Mouse (Mus musculus): ENCODE measurements around the gene Pex16. TPM values are rescaled to one million over a fixed set of nuclear protein-coding genes. Genes with fewer than 3 reads are reported as not detected.

Gene Pex16
- polyA plus RNA-seq, 1 experiment from 2014 or later, result 20.8 TPM

GRCm38 (mm10) chr2:92347191-92347590, 27.3 kb upstream of the Pex16 start:
- WGBS, result 92% methylated on average over 2 of the region's 2 CpGs
- H3K4me1 ChIP-seq (replicated peaks; ENCODE audit: control insufficient read depth, insufficient read depth, low read length), result no peaks in the 10 kb centered on the region
- no peak overlapping the region for H3K27ac ChIP-seq (ENCODE audit: low read depth, low read length)
- H3K9ac ChIP-seq (ENCODE audit: low read depth, low read length), result no peak overlapping the region
- no peak overlapping the region for H3K4me2 ChIP-seq (replicated peaks; ENCODE audit: low read depth, low read length)
- H3K4me3 ChIP-seq (ENCODE audit: low read depth, low read length), result no peak overlapping the region
- H3K9me3 ChIP-seq (ENCODE audit: control insufficient read depth, low read length), result no peaks in the 10 kb centered on the region
- peaks cover 3% of the 10 kb centered on the region for H3K36me3 ChIP-seq (ENCODE audit: control insufficient read depth, insufficient read depth, low read length)
- ATAC-seq (ENCODE audit: low FRiP score) (no peak), DNase-seq (ENCODE audit: low spot score) (no peak)
- no peaks in the 10 kb centered on the region for H3K27me3 ChIP-seq (ENCODE audit: control insufficient read depth, insufficient read depth, low read length)

DNA sequence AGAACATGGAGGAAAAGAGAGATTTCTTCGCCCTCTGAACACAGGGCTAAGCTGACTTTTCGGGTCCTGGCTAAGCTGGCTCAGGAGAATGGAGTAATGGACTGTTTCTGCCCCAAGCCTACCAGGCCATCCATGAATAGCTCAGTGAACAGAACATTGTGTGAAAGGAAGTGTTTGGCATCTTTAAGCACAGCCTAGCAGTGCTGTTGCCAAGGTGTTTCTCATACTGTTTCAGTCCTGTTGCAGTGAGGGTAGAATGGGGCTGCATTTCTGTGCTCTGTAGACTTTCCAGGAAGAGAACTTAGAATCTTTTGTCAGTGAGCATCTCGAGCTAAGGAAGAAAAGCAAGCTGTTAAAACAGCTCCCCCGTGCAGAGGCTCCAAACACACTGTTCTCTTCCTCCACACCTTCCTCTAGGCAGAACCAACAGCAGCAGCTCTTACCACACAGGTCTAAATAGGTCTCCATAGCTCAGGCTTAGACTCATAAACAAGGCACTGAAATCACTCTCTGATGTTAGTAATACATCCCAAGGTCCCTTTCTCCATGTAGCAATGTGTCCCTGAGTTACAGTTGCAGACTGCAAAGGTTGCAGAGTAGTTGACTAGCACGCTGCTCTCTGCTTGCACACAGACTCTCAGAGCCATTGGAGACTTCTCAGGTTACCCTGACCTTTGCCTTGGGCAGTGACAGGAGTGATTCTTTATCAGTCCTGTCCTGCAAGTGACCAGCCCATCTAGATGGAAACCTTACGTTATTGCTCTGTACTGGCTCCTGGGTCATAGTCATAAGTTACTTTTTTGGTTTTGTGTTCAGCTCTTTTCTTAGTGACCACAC, 24.7 kb upstream of the Pex16 start:
- Histone ChIP-seq H3K4me1 (replicated peaks; ENCODE audit: control insufficient read depth, insufficient read depth, low read length) (no peaks in the 10 kb centered on the region), H3K4me2 (replicated peaks; ENCODE audit: low read depth, low read length) (no peak overlapping the region), H3K36me3 (ENCODE audit: control insufficient read depth, insufficient read depth, low read length) (peaks cover 3% of the 10 kb centered on the region), H3K9me3 (ENCODE audit: control insufficient read depth, low read length) (no peaks in the 10 kb centered on the region), H3K9ac (ENCODE audit: low read depth, low read length) (no peak overlapping the region), H3K27ac (ENCODE audit: low read depth, low read length) (no peak overlapping the region), H3K4me3 (ENCODE audit: low read depth, low read length) (no peak overlapping the region), H3K27me3 (ENCODE audit: control insufficient read depth, insufficient read depth, low read length) (no peaks in the 10 kb centered on the region)
- 69% methylated on average over 6 of the region's 6 CpGs for WGBS
- ATAC-seq (ENCODE audit: low FRiP score) (no peak), DNase-seq (ENCODE audit: low spot score) (no peak)

GRCm38 (mm10) chr2:92350686-92351085, 23.8 kb upstream of the Pex16 start:
- H3K36me3 ChIP-seq (ENCODE audit: control insufficient read depth, insufficient read depth, low read length), result peaks cover 3% of the 10 kb centered on the region
- no peak for ATAC-seq (ENCODE audit: low FRiP score)

DNA sequence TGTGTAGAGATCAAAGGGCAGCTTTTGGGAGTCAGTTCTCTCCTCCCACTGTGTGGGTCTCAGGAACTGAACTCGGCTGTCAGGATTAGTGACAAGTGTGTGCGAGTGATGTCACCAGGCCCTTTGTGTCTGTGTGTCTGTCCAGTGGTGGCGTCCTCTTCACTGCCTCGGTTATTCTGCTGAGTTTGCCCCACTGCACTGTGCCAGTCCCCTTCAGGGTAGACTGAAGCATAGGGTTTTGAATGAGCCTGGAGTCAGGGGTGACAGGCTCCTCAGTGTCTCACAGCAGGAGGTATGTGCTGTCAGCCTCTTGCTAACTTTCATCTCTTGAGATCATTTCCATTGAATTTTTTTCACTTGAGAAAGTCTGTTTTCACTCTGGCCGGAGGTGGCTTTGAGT, 21.1 kb upstream of the Pex16 start:
- Histone ChIP-seq H3K9ac (ENCODE audit: low read depth, low read length) (no peak overlapping the region), H3K36me3 (ENCODE audit: control insufficient read depth, insufficient read depth, low read length) (peaks cover 7% of the 10 kb centered on the region), H3K4me2 (replicated peaks; ENCODE audit: low read depth, low read length) (no peak overlapping the region), H3K27me3 (ENCODE audit: control insufficient read depth, insufficient read depth, low read length) (no peaks in the 10 kb centered on the region), H3K4me3 (ENCODE audit: low read depth, low read length) (no peak overlapping the region), H3K9me3 (ENCODE audit: control insufficient read depth, low read length) (no peaks in the 10 kb centered on the region), H3K4me1 (replicated peaks; ENCODE audit: control insufficient read depth, insufficient read depth, low read length) (no peaks in the 10 kb centered on the region), H3K27ac (ENCODE audit: low read depth, low read length) (no peak overlapping the region)
- ATAC-seq (ENCODE audit: low FRiP score), result no peak
- no peak for DNase-seq (ENCODE audit: low spot score)
- WGBS, result 25% methylated on average over 5 of the region's 5 CpGs

More at GRCm38 (mm10) chr2:92350686-92351085, 23.8 kb upstream of the Pex16 start:
- Histone ChIP-seq H3K9ac (ENCODE audit: low read depth, low read length) (no peak overlapping the region), H3K4me3 (ENCODE audit: low read depth, low read length) (no peak overlapping the region), H3K27me3 (ENCODE audit: control insufficient read depth, insufficient read depth, low read length) (no peaks in the 10 kb centered on the region), H3K9me3 (ENCODE audit: control insufficient read depth, low read length) (no peaks in the 10 kb centered on the region), H3K4me1 (replicated peaks; ENCODE audit: control insufficient read depth, insufficient read depth, low read length) (no peaks in the 10 kb centered on the region), H3K27ac (ENCODE audit: low read depth, low read length) (no peak overlapping the region), H3K4me2 (replicated peaks; ENCODE audit: low read depth, low read length) (no peak overlapping the region)
- DNase-seq (ENCODE audit: low spot score), result no peak
- 76% methylated on average over 5 of the region's 5 CpGs for WGBS

DNA sequence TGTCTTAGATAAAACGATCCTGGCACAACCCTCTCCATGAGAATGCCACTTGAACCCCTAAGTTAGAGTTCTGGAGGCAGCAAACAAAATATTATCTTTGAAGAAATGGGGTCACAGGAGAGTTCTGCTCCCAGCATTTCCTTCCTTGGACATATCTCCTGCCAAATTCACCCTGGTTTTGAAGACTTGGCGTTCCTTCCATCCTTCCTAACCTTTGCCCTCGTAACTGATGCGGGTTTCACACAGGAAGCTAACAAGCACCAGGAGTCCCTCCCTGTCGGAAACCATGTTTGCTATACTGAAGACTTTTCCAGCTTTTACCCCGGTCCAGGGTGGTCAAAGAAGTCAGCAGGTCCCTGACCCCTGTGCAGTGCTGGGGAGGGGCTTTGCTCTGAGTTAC, 20.3 kb upstream of the Pex16 start:
- no peak overlapping the region for H3K27ac ChIP-seq (ENCODE audit: low read depth, low read length)
- no peak overlapping the region for H3K9ac ChIP-seq (ENCODE audit: low read depth, low read length)
- WGBS, result 55% methylated on average over 6 of the region's 6 CpGs
- ATAC-seq (ENCODE audit: low FRiP score) (no peak), DNase-seq (ENCODE audit: low spot score) (no peak)
- H3K4me1 ChIP-seq (replicated peaks; ENCODE audit: control insufficient read depth, insufficient read depth, low read length), result no peaks in the 10 kb centered on the region
- no peaks in the 10 kb centered on the region for H3K27me3 ChIP-seq (ENCODE audit: control insufficient read depth, insufficient read depth, low read length)
- peaks cover 5% of the 10 kb centered on the region; the same call in 1 of the 2 replicates for H3K36me3 ChIP-seq (ENCODE audit: control insufficient read depth, insufficient read depth, low read length)
- H3K4me3 ChIP-seq (ENCODE audit: low read depth, low read length), result no peak overlapping the region
- H3K9me3 ChIP-seq (ENCODE audit: control insufficient read depth, low read length), result no peaks in the 10 kb centered on the region
- H3K4me2 ChIP-seq (replicated peaks; ENCODE audit: low read depth, low read length), result no peak overlapping the region

DNA sequence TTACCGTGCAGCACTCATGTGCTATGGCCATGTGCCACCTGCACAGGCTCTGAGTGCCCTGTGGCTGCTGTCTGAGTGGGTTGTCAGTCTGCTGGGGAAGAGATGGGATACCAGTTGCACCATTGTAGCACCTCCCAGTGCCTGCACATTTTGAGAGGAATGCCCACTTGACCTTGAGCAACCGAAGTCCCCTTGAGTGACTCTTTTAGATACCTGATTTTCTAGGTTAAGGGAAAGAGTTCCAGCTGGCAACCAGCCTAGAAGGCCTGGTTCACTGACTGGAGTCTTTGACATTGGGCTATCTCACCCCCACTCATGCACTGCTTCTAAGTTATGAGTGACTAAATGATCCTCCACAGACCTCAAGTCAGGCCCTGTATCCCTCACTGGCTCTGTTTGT, 15.2 kb upstream of the Pex16 start:
- WGBS, result 91% methylated on average over 2 of the region's 2 CpGs
- H3K4me1 ChIP-seq (replicated peaks; ENCODE audit: control insufficient read depth, insufficient read depth, low read length), result no peaks in the 10 kb centered on the region
- H3K27ac ChIP-seq (ENCODE audit: low read depth, low read length), result no peak overlapping the region
- no peak overlapping the region for H3K4me3 ChIP-seq (ENCODE audit: low read depth, low read length)
- no peaks in the 10 kb centered on the region for H3K27me3 ChIP-seq (ENCODE audit: control insufficient read depth, insufficient read depth, low read length)
- 0 out of 2 replicates have a peak, but pooled peaks cover 8% of the 10 kb centered on the region for H3K36me3 ChIP-seq (ENCODE audit: control insufficient read depth, insufficient read depth, low read length)
- no peak for ATAC-seq (ENCODE audit: low FRiP score)
- no peak overlapping the region for H3K4me2 ChIP-seq (replicated peaks; ENCODE audit: low read depth, low read length)
- no peak overlapping the region for H3K9ac ChIP-seq (ENCODE audit: low read depth, low read length)
- no peak for DNase-seq (ENCODE audit: low spot score)
- H3K9me3 ChIP-seq (ENCODE audit: control insufficient read depth, low read length), result no peaks in the 10 kb centered on the region

DNA sequence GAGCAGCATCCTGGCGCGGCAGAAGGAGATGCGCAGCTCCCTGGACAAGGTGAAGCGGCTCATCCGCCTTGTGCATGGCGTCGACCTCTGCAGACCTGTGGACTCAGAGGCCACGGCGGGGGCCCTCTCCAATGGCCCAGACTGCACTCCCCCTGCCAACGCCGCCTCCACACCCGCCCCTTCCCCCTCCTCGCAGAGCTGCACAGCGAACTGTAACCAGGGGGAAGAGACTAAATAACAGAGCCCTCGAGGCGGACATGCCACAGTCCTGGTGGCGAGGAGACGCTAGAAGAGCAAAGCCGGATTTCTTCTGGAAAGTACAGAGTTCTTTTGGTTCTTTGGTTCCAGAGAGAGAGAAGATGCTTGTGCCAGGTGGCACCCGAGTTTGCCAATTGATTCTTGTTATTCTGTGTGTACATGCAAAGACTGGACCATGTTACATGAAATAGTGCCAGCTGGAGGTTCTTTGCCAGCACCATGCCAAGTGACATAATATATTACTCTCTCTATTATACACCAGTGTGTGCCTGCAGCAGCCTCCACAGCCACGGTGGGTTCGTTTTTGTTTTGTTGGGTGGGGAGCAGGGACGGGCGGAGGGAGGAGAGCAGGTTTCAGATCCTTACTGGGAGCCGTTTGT, 14.2 kb upstream of the Pex16 start:
- WGBS, result 73% methylated on average over 25 of the region's 25 CpGs
- Histone ChIP-seq H3K9ac (ENCODE audit: low read depth, low read length) (no peak overlapping the region), H3K4me3 (ENCODE audit: low read depth, low read length) (no peak overlapping the region), H3K27ac (ENCODE audit: low read depth, low read length) (no peak overlapping the region), H3K9me3 (ENCODE audit: control insufficient read depth, low read length) (no peaks in the 10 kb centered on the region), H3K4me2 (replicated peaks; ENCODE audit: low read depth, low read length) (no peak overlapping the region), H3K27me3 (ENCODE audit: control insufficient read depth, insufficient read depth, low read length) (no peaks in the 10 kb centered on the region), H3K4me1 (replicated peaks; ENCODE audit: control insufficient read depth, insufficient read depth, low read length) (no peaks in the 10 kb centered on the region), H3K36me3 (ENCODE audit: control insufficient read depth, insufficient read depth, low read length) (0 out of 2 replicates have a peak, but pooled peaks cover 8% of the 10 kb centered on the region)
- ATAC-seq (ENCODE audit: low FRiP score) (no peak), DNase-seq (ENCODE audit: low spot score) (no peak)

DNA sequence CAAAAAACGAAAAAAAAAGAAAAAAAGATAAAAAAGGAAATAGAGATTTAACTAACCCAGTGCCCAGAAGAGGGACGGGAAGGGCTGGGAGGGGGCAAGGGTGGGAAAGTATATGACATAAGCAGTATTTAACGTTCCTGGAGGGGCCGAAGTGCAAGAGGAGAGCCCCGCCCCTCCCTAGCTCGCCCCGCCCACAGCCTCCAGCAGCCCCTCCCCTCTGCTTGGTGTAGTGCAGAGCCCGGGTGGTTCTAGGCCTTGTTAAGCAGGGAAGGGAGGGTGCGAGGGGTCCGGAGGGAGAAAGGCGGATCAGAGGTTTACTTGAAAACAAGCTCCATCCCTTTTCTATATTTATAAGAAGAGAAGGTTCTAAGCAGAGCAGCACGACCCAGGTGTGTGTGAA, 13.6 kb upstream of the Pex16 start:
- no peak overlapping the region for H3K4me3 ChIP-seq (ENCODE audit: low read depth, low read length)
- H3K36me3 ChIP-seq (ENCODE audit: control insufficient read depth, insufficient read depth, low read length), result 0 out of 2 replicates have a peak, but pooled peaks cover 8% of the 10 kb centered on the region
- no peaks in the 10 kb centered on the region for H3K4me1 ChIP-seq (replicated peaks; ENCODE audit: control insufficient read depth, insufficient read depth, low read length)
- no peak overlapping the region for H3K4me2 ChIP-seq (replicated peaks; ENCODE audit: low read depth, low read length)
- no peaks in the 10 kb centered on the region for H3K9me3 ChIP-seq (ENCODE audit: control insufficient read depth, low read length)
- no peak overlapping the region for H3K9ac ChIP-seq (ENCODE audit: low read depth, low read length)
- no peak overlapping the region for H3K27ac ChIP-seq (ENCODE audit: low read depth, low read length)
- ATAC-seq (ENCODE audit: low FRiP score) (no peak), DNase-seq (ENCODE audit: low spot score) (no peak)
- no peaks in the 10 kb centered on the region for H3K27me3 ChIP-seq (ENCODE audit: control insufficient read depth, insufficient read depth, low read length)
- 20% methylated on average over 12 of the region's 12 CpGs for WGBS

DNA sequence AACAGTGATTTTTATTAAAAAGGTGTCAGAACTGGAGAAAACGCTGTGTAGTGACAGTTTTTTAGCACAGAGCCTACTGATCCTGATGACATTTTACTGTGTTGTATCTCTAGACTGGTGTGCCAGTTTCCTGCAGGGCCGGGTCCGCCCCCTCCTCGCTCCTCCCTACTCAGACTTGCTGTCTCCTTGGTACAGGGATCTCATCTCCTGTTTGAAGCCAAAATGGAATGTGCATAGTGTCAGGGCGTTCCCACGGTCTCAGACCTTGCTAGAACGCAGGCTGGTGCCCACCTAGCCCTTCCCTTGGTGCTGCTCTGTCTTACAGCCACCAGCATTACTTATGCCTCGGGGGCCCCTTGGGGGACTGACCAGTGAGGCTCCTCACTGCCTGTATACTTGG, 12.7 kb upstream of the Pex16 start:
- Histone ChIP-seq H3K4me3 (ENCODE audit: low read depth, low read length) (no peak overlapping the region), H3K36me3 (ENCODE audit: control insufficient read depth, insufficient read depth, low read length) (0 out of 2 replicates have a peak, but pooled peaks cover 6% of the 10 kb centered on the region), H3K27me3 (ENCODE audit: control insufficient read depth, insufficient read depth, low read length) (no peaks in the 10 kb centered on the region), H3K9ac (ENCODE audit: low read depth, low read length) (no peak overlapping the region), H3K4me2 (replicated peaks; ENCODE audit: low read depth, low read length) (no peak overlapping the region), H3K9me3 (ENCODE audit: control insufficient read depth, low read length) (no peaks in the 10 kb centered on the region), H3K4me1 (replicated peaks; ENCODE audit: control insufficient read depth, insufficient read depth, low read length) (no peaks in the 10 kb centered on the region), H3K27ac (ENCODE audit: low read depth, low read length) (no peak overlapping the region)
- ATAC-seq (ENCODE audit: low FRiP score), result no peak
- 79% methylated on average over 8 of the region's 8 CpGs for WGBS
- DNase-seq (ENCODE audit: low spot score), result no peak

Measured in hindbrain, embryonic 11.5 days (tissue).